Mouse (Mus musculus): Measurements from ENCODE around the gene P3h2. TPM values are rescaled to one million over a fixed set of nuclear protein-coding genes. Genes with fewer than 3 reads are reported as not detected.

P3h2 gene
- polyA plus RNA-seq, 1 experiment from 2014 or later, result 9.5 TPM

- Histone ChIP-seq H3K9ac (ENCODE audit: low read depth, low read length) (no peak overlapping the region), H3K27ac (ENCODE audit: low read depth, low read length) (no peak overlapping the region), H3K4me3 (ENCODE audit: low read length) (no peak overlapping the region), H3K36me3 (ENCODE audit: control insufficient read depth, insufficient read depth, low read length) (no peaks in the 10 kb centered on the region), H3K27me3 (ENCODE audit: control insufficient read depth, insufficient read depth, low read length) (no peaks in the 10 kb centered on the region), H3K4me1 (ENCODE audit: control insufficient read depth, insufficient read depth, low read length) (no peaks in the 10 kb centered on the region), H3K9me3 (ENCODE audit: control insufficient read depth, low read length) (no peaks in the 10 kb centered on the region; the same call in 1 of the 2 replicates), H3K4me2 (replicated peaks; ENCODE audit: low read depth, low read length) (no peak overlapping the region)
- WGBS, result 76% methylated on average over 2 of the region's 2 CpGs
- ATAC-seq (ENCODE audit: low FRiP score, low TSS enrichment), result no peak
These were observed 76.1 kb downstream of the P3h2 start for GRCm38 (mm10) chr16:26029424-26030012.

- Histone ChIP-seq H3K4me1 (ENCODE audit: control insufficient read depth, insufficient read depth, low read length) (no peaks in the 10 kb centered on the region), H3K9me3 (ENCODE audit: control insufficient read depth, low read length) (no peaks in the 10 kb centered on the region), H3K36me3 (ENCODE audit: control insufficient read depth, insufficient read depth, low read length) (no peaks in the 10 kb centered on the region), H3K9ac (ENCODE audit: low read depth, low read length) (no peak overlapping the region), H3K27me3 (ENCODE audit: control insufficient read depth, insufficient read depth, low read length) (no peaks in the 10 kb centered on the region), H3K4me3 (ENCODE audit: low read length) (no peak overlapping the region), H3K27ac (ENCODE audit: low read depth, low read length) (no peak overlapping the region), H3K4me2 (replicated peaks; ENCODE audit: low read depth, low read length) (no peak overlapping the region)
- no peak for ATAC-seq (ENCODE audit: low FRiP score, low TSS enrichment)
- 88% methylated on average over 3 of the region's 3 CpGs for WGBS
These were observed 79.2 kb downstream of the P3h2 start for GRCm38 (mm10) chr16:26026416-26026815.

GRCm38 (mm10) chr16:26024543-26024942 lies 81.0 kb downstream of the P3h2 start:
- 70% methylated on average over 5 of the region's 5 CpGs for whole genome bisulfite sequencing
- Histone ChIP-seq H3K36me3 (ENCODE audit: control insufficient read depth, insufficient read depth, low read length) (no peaks in the 10 kb centered on the region), H3K4me3 (ENCODE audit: low read length) (no peak overlapping the region), H3K9ac (ENCODE audit: low read depth, low read length) (no peak overlapping the region), H3K9me3 (ENCODE audit: control insufficient read depth, low read length) (no peaks in the 10 kb centered on the region), H3K4me1 (ENCODE audit: control insufficient read depth, insufficient read depth, low read length) (no peaks in the 10 kb centered on the region), H3K4me2 (replicated peaks; ENCODE audit: low read depth, low read length) (no peak overlapping the region), H3K27me3 (ENCODE audit: control insufficient read depth, insufficient read depth, low read length) (no peaks in the 10 kb centered on the region), H3K27ac (ENCODE audit: low read depth, low read length) (no peak overlapping the region)
- ATAC-seq (ENCODE audit: low FRiP score, low TSS enrichment), result no peak

DNA sequence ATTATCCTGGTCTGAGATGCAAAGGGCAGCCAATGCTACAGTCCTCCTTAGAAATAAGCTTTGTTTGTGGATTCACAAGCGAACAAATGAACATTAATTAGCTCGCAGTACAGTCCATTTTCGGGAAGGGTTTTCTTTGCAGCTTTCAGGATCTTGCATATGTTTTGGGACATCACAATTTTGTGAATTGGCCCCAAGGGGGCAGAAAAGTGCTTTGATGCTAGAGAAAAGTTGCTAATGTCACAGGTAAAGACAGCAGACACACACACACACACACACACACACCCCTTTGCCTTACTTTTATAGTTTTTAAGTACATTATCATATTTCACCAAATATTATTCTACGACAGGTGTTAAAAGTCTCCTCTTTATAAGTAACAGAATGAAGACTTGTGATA lies 82.2 kb downstream of the P3h2 start:
- no peak for ATAC-seq (ENCODE audit: low FRiP score, low TSS enrichment)

GRCm38 (mm10) chr16:26021759-26022158 lies 83.8 kb downstream of the P3h2 start:
- H3K9me3 ChIP-seq (ENCODE audit: control insufficient read depth, low read length), result no peaks in the 10 kb centered on the region
- H3K4me1 ChIP-seq (ENCODE audit: control insufficient read depth, insufficient read depth, low read length), result no peaks in the 10 kb centered on the region
- no peak overlapping the region for H3K4me3 ChIP-seq (ENCODE audit: low read length)
- H3K9ac ChIP-seq (ENCODE audit: low read depth, low read length), result no peak overlapping the region
- no peak for ATAC-seq (ENCODE audit: low FRiP score, low TSS enrichment)
- H3K27me3 ChIP-seq (ENCODE audit: control insufficient read depth, insufficient read depth, low read length), result no peaks in the 10 kb centered on the region
- no peaks in the 10 kb centered on the region for H3K36me3 ChIP-seq (ENCODE audit: control insufficient read depth, insufficient read depth, low read length)
- H3K27ac ChIP-seq (ENCODE audit: low read depth, low read length), result no peak overlapping the region
- WGBS, result 64% methylated on average over 2 of the region's 2 CpGs
- H3K4me2 ChIP-seq (replicated peaks; ENCODE audit: low read depth, low read length), result no peak overlapping the region

More for the DNA sequence above, 82.2 kb downstream of the P3h2 start:
- Histone ChIP-seq H3K9ac (ENCODE audit: low read depth, low read length) (no peak overlapping the region), H3K27ac (ENCODE audit: low read depth, low read length) (no peak overlapping the region), H3K4me1 (ENCODE audit: control insufficient read depth, insufficient read depth, low read length) (no peaks in the 10 kb centered on the region), H3K4me3 (ENCODE audit: low read length) (no peak overlapping the region), H3K4me2 (replicated peaks; ENCODE audit: low read depth, low read length) (no peak overlapping the region), H3K27me3 (ENCODE audit: control insufficient read depth, insufficient read depth, low read length) (no peaks in the 10 kb centered on the region), H3K9me3 (ENCODE audit: control insufficient read depth, low read length) (no peaks in the 10 kb centered on the region), H3K36me3 (ENCODE audit: control insufficient read depth, insufficient read depth, low read length) (no peaks in the 10 kb centered on the region)
- WGBS, result 81% methylated on average over 4 of the region's 4 CpGs

DNA sequence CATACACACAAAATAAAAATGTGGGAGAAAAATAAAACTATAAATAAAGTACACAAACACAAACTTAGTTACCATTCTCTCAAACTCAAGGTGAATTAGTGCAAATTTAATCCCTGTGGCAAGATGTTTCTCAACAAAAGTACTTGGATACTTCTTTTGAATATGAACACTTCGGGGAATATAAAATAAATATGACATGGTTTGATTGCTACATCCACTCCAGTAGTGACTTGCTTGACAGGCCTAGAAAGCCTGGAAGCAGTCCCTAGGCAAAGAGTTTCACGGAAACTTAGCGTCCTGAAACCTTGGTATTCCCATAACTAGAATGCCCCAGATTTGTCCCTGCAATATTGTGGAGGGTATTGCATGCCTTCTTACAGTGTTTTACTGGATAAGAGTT lies 99.8 kb downstream of the P3h2 start:
- H3K9me3 ChIP-seq (ENCODE audit: control insufficient read depth, low read length), result no peaks in the 10 kb centered on the region
- no peak overlapping the region for H3K27ac ChIP-seq (ENCODE audit: low read depth, low read length)
- H3K36me3 ChIP-seq (ENCODE audit: control insufficient read depth, insufficient read depth, low read length), result no peaks in the 10 kb centered on the region
- no peak overlapping the region for H3K4me2 ChIP-seq (replicated peaks; ENCODE audit: low read depth, low read length)
- ATAC-seq (ENCODE audit: low FRiP score, low TSS enrichment), result no peak
- no peaks in the 10 kb centered on the region for H3K27me3 ChIP-seq (ENCODE audit: control insufficient read depth, insufficient read depth, low read length)
- no peaks in the 10 kb centered on the region for H3K4me1 ChIP-seq (ENCODE audit: control insufficient read depth, insufficient read depth, low read length)
- 93% methylated on average over 3 of the region's 3 CpGs for WGBS
- H3K4me3 ChIP-seq (ENCODE audit: low read length), result no peak overlapping the region
- H3K9ac ChIP-seq (ENCODE audit: low read depth, low read length), result no peak overlapping the region

GRCm38 (mm10) chr16:26003261-26003660 lies 102.3 kb downstream of the P3h2 start:
- H3K36me3 ChIP-seq (ENCODE audit: control insufficient read depth, insufficient read depth, low read length), result no peaks in the 10 kb centered on the region
- no peaks in the 10 kb centered on the region for H3K9me3 ChIP-seq (ENCODE audit: control insufficient read depth, low read length)
- no peaks in the 10 kb centered on the region for H3K4me1 ChIP-seq (ENCODE audit: control insufficient read depth, insufficient read depth, low read length)
- H3K27ac ChIP-seq (ENCODE audit: low read depth, low read length), result no peak overlapping the region
- H3K9ac ChIP-seq (ENCODE audit: low read depth, low read length), result no peak overlapping the region
- no peak for ATAC-seq (ENCODE audit: low FRiP score, low TSS enrichment)
- 72% methylated on average over 4 of the region's 4 CpGs for WGBS
- no peak overlapping the region for H3K4me2 ChIP-seq (replicated peaks; ENCODE audit: low read depth, low read length)
- H3K4me3 ChIP-seq (ENCODE audit: low read length), result no peak overlapping the region
- no peaks in the 10 kb centered on the region for H3K27me3 ChIP-seq (ENCODE audit: control insufficient read depth, insufficient read depth, low read length)

DNA sequence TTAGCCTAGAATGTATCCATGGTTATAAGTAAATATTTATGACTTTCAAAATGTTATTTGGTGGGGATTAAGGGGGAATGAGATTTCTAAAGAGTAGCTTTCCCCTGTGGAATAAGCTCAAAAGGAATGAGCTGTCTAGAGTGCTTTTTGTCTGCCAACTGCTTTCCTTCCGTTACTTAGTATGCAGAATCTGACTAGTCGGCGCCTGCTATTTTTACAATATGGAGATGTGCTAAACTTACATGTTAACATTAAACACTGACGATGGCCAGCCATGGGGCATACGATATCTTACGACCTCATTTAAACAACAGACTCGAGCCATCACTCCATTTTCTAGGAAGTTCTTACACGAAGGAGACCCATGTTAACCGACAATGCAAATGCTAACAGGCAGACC lies 102.7 kb downstream of the P3h2 start:
- no peak overlapping the region for H3K4me3 ChIP-seq (ENCODE audit: low read length)
- ATAC-seq (ENCODE audit: low FRiP score, low TSS enrichment), result no peak
- H3K9me3 ChIP-seq (ENCODE audit: control insufficient read depth, low read length), result no peaks in the 10 kb centered on the region
- no peaks in the 10 kb centered on the region for H3K4me1 ChIP-seq (ENCODE audit: control insufficient read depth, insufficient read depth, low read length)
- H3K36me3 ChIP-seq (ENCODE audit: control insufficient read depth, insufficient read depth, low read length), result no peaks in the 10 kb centered on the region
- H3K27ac ChIP-seq (ENCODE audit: low read depth, low read length), result no peak overlapping the region
- no peak overlapping the region for H3K4me2 ChIP-seq (replicated peaks; ENCODE audit: low read depth, low read length)
- WGBS, result 93% methylated on average over 9 of the region's 9 CpGs
- no peak overlapping the region for H3K9ac ChIP-seq (ENCODE audit: low read depth, low read length)
- H3K27me3 ChIP-seq (ENCODE audit: control insufficient read depth, insufficient read depth, low read length), result no peaks in the 10 kb centered on the region

- 90% methylated on average over 3 of the region's 3 CpGs for WGBS
- no peak overlapping the region for H3K27ac ChIP-seq (ENCODE audit: low read depth, low read length)
- no peaks in the 10 kb centered on the region for H3K9me3 ChIP-seq (ENCODE audit: control insufficient read depth, low read length)
- H3K9ac ChIP-seq (ENCODE audit: low read depth, low read length), result no peak overlapping the region
- no peaks in the 10 kb centered on the region for H3K4me1 ChIP-seq (ENCODE audit: control insufficient read depth, insufficient read depth, low read length)
- no peak overlapping the region for H3K4me3 ChIP-seq (ENCODE audit: low read length)
- no peaks in the 10 kb centered on the region for H3K36me3 ChIP-seq (ENCODE audit: control insufficient read depth, insufficient read depth, low read length)
- no peak for ATAC-seq (ENCODE audit: low FRiP score, low TSS enrichment)
- no peak overlapping the region for H3K4me2 ChIP-seq (replicated peaks; ENCODE audit: low read depth, low read length)
- H3K27me3 ChIP-seq (ENCODE audit: control insufficient read depth, insufficient read depth, low read length), result no peaks in the 10 kb centered on the region
These were observed 111.0 kb downstream of the P3h2 start for GRCm38 (mm10) chr16:25994605-25995004.
